Mouse (Mus musculus) small intestine, adult 2 months (tissue): ENCODE measurements around the gene Glis2.

Experiments
- CTCF ChIP-seq: fragments of 200-500 bp; IDR thresholded peaks from 2 replicates; pipeline ENCODE4 v1.5.1; 2012; ENCODE audit warnings: low read depth, mild to moderate bottlenecking, control low read depth, inconsistent platforms, low read length, moderate library complexity, mixed read lengths; ENCODE audit not compliant: insufficient replicate concordance, insufficient read length; ENCODE audit errors: extremely low read depth
- POLR2A ChIP-seq: fragments of 200-500 bp; IDR thresholded peaks from 2 replicates; pipeline ENCODE4 v1.6.1; 2012; ENCODE audit warnings: low read depth, mild to moderate bottlenecking, control low read depth, inconsistent platforms, low read length, moderate library complexity

GRCm38 (mm10) chr16:4603453-4603837 lies 8.9 kb downstream of the Glis2 start:
- TF ChIP-seq POLR2A (no peak), CTCF (no peak)
